Mouse (Mus musculus) bone marrow macrophage, adult 2 months (primary cell): Measurements from ENCODE around the gene Opa1.

Source experiments
- CTCF ChIP-seq: IDR thresholded peaks from 2 replicates; pipeline ENCODE4 v1.5.1; 2012; ENCODE audit warnings: low read depth, mild to moderate bottlenecking, low read length, moderate library complexity
- POLR2A ChIP-seq: IDR thresholded peaks from 2 replicates; pipeline ENCODE4 v1.6.1; 2012; ENCODE audit warnings: mild to moderate bottlenecking, low read depth, low read length, borderline replicate concordance

DNA sequence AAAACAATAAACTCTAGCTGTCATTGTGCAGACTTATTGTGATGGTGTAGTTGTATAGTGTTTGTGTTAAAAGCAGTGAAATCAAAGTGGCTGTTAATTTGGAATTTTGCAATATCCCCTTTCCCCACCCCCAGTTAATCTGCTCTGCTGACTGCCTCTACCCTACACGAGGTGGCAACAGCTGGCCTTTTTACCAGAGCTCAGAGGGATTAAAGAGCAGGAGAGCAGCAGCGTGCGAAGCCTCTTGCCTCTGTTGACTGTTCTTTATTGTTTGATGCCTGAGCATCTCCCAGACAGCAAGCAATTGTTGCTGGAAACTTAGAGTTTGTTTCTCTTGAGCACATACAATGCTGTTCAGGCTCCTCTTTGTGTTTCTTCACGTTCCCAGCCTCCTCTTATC is 56.6 kb downstream of the Opa1 start:
- no peak for TF ChIP-seq CTCF
- TF ChIP-seq POLR2A, result no peak
